ENCODE assay signal across 19 mouse cellular contexts in the genomic region with DNA sequence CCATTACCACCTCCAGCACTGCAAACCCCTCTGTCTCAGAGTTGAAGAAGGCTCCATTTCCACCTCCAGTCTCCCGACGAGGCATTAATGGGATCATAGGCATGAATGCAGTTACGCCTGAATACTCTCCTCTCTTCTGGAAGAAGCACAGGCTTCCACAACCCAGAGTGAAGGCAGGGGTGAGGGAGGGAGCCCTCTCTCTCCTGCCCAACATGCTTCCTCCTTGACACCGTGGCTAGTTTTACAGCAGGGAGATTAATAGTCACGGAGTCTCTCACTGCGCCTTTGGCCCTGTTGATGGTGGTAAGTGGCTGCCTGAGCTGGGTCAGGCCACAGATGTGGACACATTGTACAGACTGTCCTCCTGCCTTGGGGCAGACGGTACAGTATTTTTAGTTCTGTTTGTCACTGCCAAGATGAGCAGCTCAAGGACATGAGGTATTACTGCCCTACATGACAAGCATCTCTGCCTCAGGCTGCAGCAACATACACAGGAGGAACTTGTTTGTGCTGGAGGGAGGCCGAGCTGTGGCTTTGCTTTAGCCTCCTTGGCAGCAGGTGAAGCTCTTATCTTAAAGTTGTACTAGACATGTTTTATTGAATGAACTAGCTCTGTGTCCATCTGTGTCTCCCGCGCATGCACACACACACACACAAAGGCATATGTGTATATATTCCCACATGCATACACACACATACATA. TPM values are rescaled to one million over a fixed set of nuclear protein-coding genes. Genes with fewer than 3 reads are reported as not detected.
A peak's percentile ranks its signal among the peaks of the same experiment; 100 is the strongest.
DNase-seq lines count a peak whose midpoint lies in the region; ATAC-seq and TF ChIP-seq lines count a peak whose summit lies in the region.
"Had no signal": no experiment of that assay in that cellular context is flagged by ENCODE, and none has a peak within 500 bp of the region (broad histone marks: within the 10 kb centered on the region; RNA-seq: fewer than 3 reads in every experiment).

No protein-coding gene starts in this region.

- H3K9ac ChIP-seq in heart, embryonic 12.5 days = no peak overlapping the region
- H3K9ac ChIP-seq in heart, postnatal 0 days (replicated peaks; ENCODE audit: low read depth, low read length) = no peak overlapping the region; the same call in 1 of the 2 replicates
- H3K9ac ChIP-seq: forebrain, embryonic 15.5 days; liver, embryonic 12.5 days had no signal

- ATAC-seq in heart, embryonic 12.5 days (ENCODE audit: insufficient number of reproducible peaks, low FRiP score) = no peak
- ATAC-seq in heart, postnatal 0 days (ENCODE audit: insufficient read depth, low read depth) = peak; percentile 85
- ATAC-seq: forebrain, embryonic 15.5 days; liver, embryonic 12.5 days had no signal

- H3K4me3 ChIP-seq in heart, embryonic 12.5 days = no peak overlapping the region
- no peak overlapping the region for H3K4me3 ChIP-seq in heart, postnatal 0 days (ENCODE audit: low read depth, low read length)
- H3K4me3 ChIP-seq: forebrain, embryonic 15.5 days; liver, embryonic 12.5 days had no signal

- no peaks in the 10 kb centered on the region for H3K36me3 ChIP-seq in heart, embryonic 12.5 days
- H3K36me3 ChIP-seq in heart, postnatal 0 days (replicated peaks; ENCODE audit: control insufficient read depth, insufficient read depth, low read length) = no peaks in the 10 kb centered on the region
- H3K36me3 ChIP-seq: forebrain, embryonic 15.5 days; liver, embryonic 12.5 days had no signal

- H3K4me1 ChIP-seq in heart, embryonic 12.5 days (replicated peaks) = 0 out of 2 replicates have a peak, but pooled peaks cover 8% of the 10 kb centered on the region
- peaks cover 36% of the 10 kb centered on the region for H3K4me1 ChIP-seq in heart, postnatal 0 days (ENCODE audit: control insufficient read depth, insufficient read depth)
- H3K4me1 ChIP-seq: forebrain, embryonic 15.5 days; liver, embryonic 12.5 days had no signal

- no peaks in the 10 kb centered on the region for H3K9me3 ChIP-seq in heart, embryonic 12.5 days (replicated peaks)
- H3K9me3 ChIP-seq in heart, postnatal 0 days (replicated peaks; ENCODE audit: control insufficient read depth, low read length) = no peaks in the 10 kb centered on the region
- H3K9me3 ChIP-seq: forebrain, embryonic 15.5 days; liver, embryonic 12.5 days had no signal

- TF ChIP-seq CTCF in heart, postnatal 0 days (IDR thresholded peaks at IDR 0.05; ENCODE audit: low read depth) = no peak

- peak; percentile 12 for DNase-seq in adrenal gland, adult 2 months
- no peak for DNase-seq in adrenal gland, postnatal 25 days
- DNase-seq in heart, adult 18-20 months = peak; percentile 58 to 80
- peak; percentile 67 for DNase-seq in fat pad, adult 2 months (ENCODE audit: extremely low read depth, low read depth, low spot score)
- DNase-seq in heart, postnatal 0 days (ENCODE audit: low spot score) = peak; percentile 35
- DNase-seq in right cerebral cortex, postnatal 36 days (ENCODE audit: low spot score in 2 of 2) = no peak
- no peak for DNase-seq in layer of hippocampus, postnatal 25 days (ENCODE audit: extremely low spot score in 1 of 2, low spot score in 1 of 2)
- DNase-seq: embryo, embryonic 11 days; kidney, postnatal 25 days; left cerebral cortex, postnatal 4 days; right cerebral cortex, postnatal 14 days; thymus, postnatal 25 days had no signal

- H3K4me2 ChIP-seq in heart, embryonic 12.5 days = no peak overlapping the region
- no peak overlapping the region for H3K4me2 ChIP-seq in heart, postnatal 0 days (ENCODE audit: low read depth, low read length)
- H3K4me2 ChIP-seq: forebrain, embryonic 15.5 days; liver, embryonic 12.5 days had no signal

- H3K27ac ChIP-seq in heart, embryonic 12.5 days (ENCODE audit: poor library complexity, severe bottlenecking) = no peak overlapping the region; the same call in 1 of the 2 replicates
- H3K27ac ChIP-seq in heart, postnatal 0 days (ENCODE audit: low read depth) = peak overlapping the region; percentile 79
- H3K27ac ChIP-seq: forebrain, embryonic 15.5 days; liver, embryonic 12.5 days had no signal

- no peaks in the 10 kb centered on the region for H3K27me3 ChIP-seq in heart, embryonic 12.5 days (replicated peaks)
- H3K27me3 ChIP-seq in heart, postnatal 0 days (ENCODE audit: control insufficient read depth, insufficient read depth, low read length) = no peaks in the 10 kb centered on the region
- H3K27me3 ChIP-seq: forebrain, embryonic 15.5 days; liver, embryonic 12.5 days had no signal

- 62% methylated on average over 10 of the region's 10 CpGs for WGBS in heart, embryonic 12.5 days
- 48% methylated on average over 10 of the region's 10 CpGs for WGBS in heart, postnatal 0 days

- TF ChIP-seq EP300 in heart, postnatal 0 days (IDR thresholded peaks at IDR 0.05; ENCODE audit: low read depth) = no peak

RNA-seq across cellular contexts. Expression of a gene that starts 24.0 kb away (rescaled TPM):
- 1 to 10 TPM; 1.5 to 1.6 TPM for total RNA-seq in adrenal gland, adult 2 months (2021)
- polyA plus RNA-seq in adrenal gland, adult 2 months (2012; rRNA removed) = 0.81 and 1.3 TPM in 2 replicates
- 0.76 and 1.4 TPM in 2 replicates for total RNA-seq in adrenal gland, postnatal 25 days (2021)
- 100 to 1,000 TPM; 147 to 160 TPM for total RNA-seq in heart, adult 18-20 months (2021)
- 21.1 and 22.9 TPM in 2 replicates for polyA plus RNA-seq in heart, embryonic 12.5 days (2016; fragmentation: Nextera tagmentation; extraction: Ambion mirVana)
- total RNA-seq in heart, postnatal 0 days (2014; rRNA removed; ENCODE audit: low replicate concordance) = 117 and 125 TPM in 2 replicates
- 102 and 103 TPM in 2 replicates for polyA plus RNA-seq in heart, postnatal 0 days (2015; fragmentation: Nextera tagmentation; extraction: Ambion mirVana)
- total RNA-seq in layer of hippocampus, postnatal 25 days (2021) = under 1 TPM; 0.20 to 0.21 TPM
- total RNA-seq: granulocyte monocyte progenitor cell, adult 5-6 weeks; megakaryocyte-erythroid progenitor cell, adult 5-6 weeks; neutrophil, adult 5-6 weeks had no signal
- polyA plus RNA-seq: liver, embryonic 12.5 days; stomach, embryonic 14.5 days had no signal

RNA-seq across cellular contexts. Expression of a gene that starts 38.9 kb away (rescaled TPM):
- 1 to 10 TPM; 2.4 to 5.2 TPM for total RNA-seq in adrenal gland, adult 2 months (2021)
- polyA plus RNA-seq in adrenal gland, adult 2 months (2012; rRNA removed) = 2.6 and 3.9 TPM in 2 replicates
- 2.9 and 5.3 TPM in 2 replicates for total RNA-seq in adrenal gland, postnatal 25 days (2021)
- total RNA-seq in heart, adult 18-20 months (2021) = under 1 TPM; 0.62 to 0.69 TPM
- 1.7 and 2.1 TPM in 2 replicates for polyA plus RNA-seq in heart, embryonic 12.5 days (2016; fragmentation: Nextera tagmentation; extraction: Ambion mirVana)
- total RNA-seq in heart, postnatal 0 days (2014; rRNA removed; ENCODE audit: low replicate concordance) = 2.2 and 3.5 TPM in 2 replicates
- 1.2 and 1.6 TPM in 2 replicates for polyA plus RNA-seq in heart, postnatal 0 days (2015; fragmentation: Nextera tagmentation; extraction: Ambion mirVana)
- 1 to 10 TPM; 4.2 to 4.5 TPM for total RNA-seq in layer of hippocampus, postnatal 25 days (2021)

Comparison
In these comparisons a context has a peak if more than half of its experiments do, and no peak if none do; other contexts are left out.
1. DNase-seq: peak in adrenal gland, adult 2 months (single experiment), heart, adult 18-20 months (2 of 2), fat pad, adult 2 months (single experiment) and heart, postnatal 0 days (single experiment); none in adrenal gland, postnatal 25 days (single experiment), right cerebral cortex, postnatal 36 days (0 of 2) and layer of hippocampus, postnatal 25 days (0 of 2).
2. RNA of a gene that starts 24.0 kb away (total RNA-seq): 147 to 160 TPM in heart, adult 18-20 months and 117 to 125 TPM in heart, postnatal 0 days; 1.5 to 1.6 TPM in adrenal gland, adult 2 months, 0.76 to 1.4 TPM in adrenal gland, postnatal 25 days and 0.20 to 0.21 TPM in layer of hippocampus, postnatal 25 days; every median in the first group is over 10 times any median in the second.